Mouse (Mus musculus): ENCODE results near the gene Snx10. TPM values are rescaled to one million over a fixed set of nuclear protein-coding genes. Genes with fewer than 3 reads are reported as not detected.
A peak's percentile ranks its signal among the peaks of the same experiment; 100 is the strongest.

Gene Snx10
- polyA plus RNA-seq, 1 experiment from 2014 or later, result 43.8 TPM

DNA sequence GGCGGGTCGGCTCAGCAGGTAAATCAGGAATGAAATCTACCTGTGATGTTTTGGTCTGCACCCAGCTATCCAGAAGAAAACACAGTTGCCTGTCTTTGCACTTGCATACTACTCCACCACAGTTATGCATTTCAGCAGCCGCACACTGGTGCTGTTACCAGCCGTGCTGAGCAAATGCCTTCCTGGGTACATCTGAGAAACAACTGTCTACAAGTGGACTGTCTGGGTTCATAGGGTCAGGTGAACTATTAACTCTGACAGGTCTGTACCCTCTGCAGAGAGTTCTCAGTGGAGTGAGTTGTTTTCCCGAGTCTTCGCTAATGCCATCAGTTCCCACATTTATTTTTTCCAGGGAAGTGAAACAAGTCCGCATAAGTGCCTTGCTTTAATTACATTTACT is 17.7 kb downstream of the Snx10 start:
- no peaks in the 10 kb centered on the region for H3K27me3 ChIP-seq
- H3K27ac ChIP-seq, result no peak overlapping the region
- peaks cover 23% of the 10 kb centered on the region for H3K4me1 ChIP-seq
- H3K36me3 ChIP-seq (ENCODE audit: poor library complexity, severe bottlenecking), result peaks cover 12% of the 10 kb centered on the region
- ATAC-seq, result no peak
- H3K9ac ChIP-seq, result no peak overlapping the region
- no peaks in the 10 kb centered on the region; the same call in 1 of the 2 replicates for H3K9me3 ChIP-seq (replicated peaks)
- WGBS, result 89% methylated on average over 7 of the region's 7 CpGs
- no peak overlapping the region for H3K4me3 ChIP-seq
- no peak overlapping the region for H3K4me2 ChIP-seq

GRCm38 (mm10) chr6:51542147-51542546 is 18.4 kb downstream of the Snx10 start:
- WGBS, result 82% methylated on average over 4 of the region's 4 CpGs
- ATAC-seq, result no peak
- no peak overlapping the region for H3K4me3 ChIP-seq
- no peak overlapping the region for H3K4me2 ChIP-seq
- H3K4me1 ChIP-seq, result peaks cover 23% of the 10 kb centered on the region
- peaks cover 8% of the 10 kb centered on the region for H3K36me3 ChIP-seq (ENCODE audit: poor library complexity, severe bottlenecking)
- no peaks in the 10 kb centered on the region for H3K27me3 ChIP-seq
- H3K9ac ChIP-seq, result no peak overlapping the region
- H3K9me3 ChIP-seq (replicated peaks), result no peaks in the 10 kb centered on the region; the same call in 1 of the 2 replicates
- no peak overlapping the region for H3K27ac ChIP-seq

DNA sequence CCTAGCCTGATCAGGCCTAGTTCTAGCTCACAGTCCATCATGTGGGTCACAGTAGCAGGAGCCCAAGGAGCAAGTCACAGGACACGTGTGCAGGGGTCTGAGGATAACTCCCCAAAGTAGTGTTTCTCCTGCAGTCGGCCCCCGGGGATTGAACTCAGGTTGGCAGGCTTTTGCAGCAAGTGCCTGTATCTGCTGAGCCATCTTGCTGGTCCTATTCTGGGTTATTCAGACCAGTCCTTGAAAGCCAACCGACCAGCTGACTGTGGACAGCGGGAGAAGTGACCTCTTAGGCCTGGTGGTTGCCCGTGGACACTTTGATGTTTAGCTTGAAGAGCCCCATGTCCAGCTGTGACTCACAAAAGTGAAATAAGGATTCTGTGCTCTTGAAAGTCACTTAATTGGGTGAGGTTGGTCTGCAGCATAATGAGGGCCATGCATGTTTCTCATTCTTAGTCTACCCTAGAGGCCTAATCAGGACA is 20.0 kb downstream of the Snx10 start:
- H3K9ac ChIP-seq, result no peak overlapping the region
- H3K4me3 ChIP-seq, result no peak overlapping the region
- 0 out of 2 replicates have a peak overlapping the region, but pooled peaks have one; percentile 6 for H3K4me2 ChIP-seq
- WGBS, result 29% methylated on average over 6 of the region's 6 CpGs
- H3K9me3 ChIP-seq (replicated peaks), result no peaks in the 10 kb centered on the region; the same call in 1 of the 2 replicates
- H3K4me1 ChIP-seq, result peaks cover 23% of the 10 kb centered on the region
- H3K27ac ChIP-seq, result no peak overlapping the region
- no peak for ATAC-seq
- peaks cover 8% of the 10 kb centered on the region for H3K36me3 ChIP-seq (ENCODE audit: poor library complexity, severe bottlenecking)
- H3K27me3 ChIP-seq, result no peaks in the 10 kb centered on the region

GRCm38 (mm10) chr6:51544118-51544681 is 20.5 kb downstream of the Snx10 start:
- no peak overlapping the region for H3K9ac ChIP-seq
- no peak overlapping the region for H3K4me3 ChIP-seq
- no peak for ATAC-seq
- H3K27ac ChIP-seq, result peak overlapping the region; percentile 10; the same call in 1 of the 2 replicates
- peaks cover 23% of the 10 kb centered on the region for H3K4me1 ChIP-seq
- no peaks in the 10 kb centered on the region; the same call in 1 of the 2 replicates for H3K9me3 ChIP-seq (replicated peaks)
- H3K36me3 ChIP-seq (ENCODE audit: poor library complexity, severe bottlenecking), result peaks cover 6% of the 10 kb centered on the region
- WGBS, result 18% methylated on average over 7 of the region's 7 CpGs
- peak overlapping the region; percentile 6; the same call in 1 of the 2 replicates for H3K4me2 ChIP-seq
- H3K27me3 ChIP-seq, result no peaks in the 10 kb centered on the region

- Histone ChIP-seq H3K4me3 (no peak overlapping the region), H3K9ac (no peak overlapping the region), H3K27me3 (no peaks in the 10 kb centered on the region), H3K36me3 (ENCODE audit: poor library complexity, severe bottlenecking) (no peaks in the 10 kb centered on the region), H3K9me3 (replicated peaks) (no peaks in the 10 kb centered on the region), H3K4me1 (peaks cover 23% of the 10 kb centered on the region), H3K27ac (no peak overlapping the region), H3K4me2 (no peak overlapping the region)
- 69% methylated on average over 11 of the region's 11 CpGs for WGBS
- no peak for ATAC-seq
Measured at GRCm38 (mm10) chr6:51545219-51545859, 21.6 kb downstream of the Snx10 start.

DNA sequence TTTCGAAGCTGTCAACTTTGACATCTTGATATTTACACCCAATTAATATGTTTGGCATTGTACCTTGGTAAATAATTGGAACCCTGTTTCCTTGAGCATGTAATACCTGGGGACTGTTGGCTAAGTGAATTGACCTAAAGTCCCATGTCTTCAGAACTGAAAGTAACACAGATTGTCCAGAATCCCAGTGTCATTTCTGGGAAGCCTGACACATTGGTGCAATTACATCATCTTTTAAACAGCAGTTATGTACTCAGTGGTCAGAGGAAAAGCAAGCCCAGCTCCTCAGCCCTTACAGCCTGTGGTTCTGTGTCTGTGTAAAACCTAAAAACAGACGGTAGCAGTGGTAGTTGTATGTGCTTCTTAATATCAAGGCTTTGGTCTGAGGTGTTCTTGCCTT is 22.4 kb downstream of the Snx10 start:
- no peak overlapping the region for H3K9ac ChIP-seq
- H3K9me3 ChIP-seq (replicated peaks), result no peaks in the 10 kb centered on the region
- no peak overlapping the region for H3K4me3 ChIP-seq
- ATAC-seq, result no peak
- no peaks in the 10 kb centered on the region for H3K36me3 ChIP-seq (ENCODE audit: poor library complexity, severe bottlenecking)
- peaks cover 23% of the 10 kb centered on the region for H3K4me1 ChIP-seq
- H3K4me2 ChIP-seq, result no peak overlapping the region
- 95% methylated on average over 2 of the region's 2 CpGs for WGBS
- no peaks in the 10 kb centered on the region for H3K27me3 ChIP-seq
- no peak overlapping the region for H3K27ac ChIP-seq

GRCm38 (mm10) chr6:51548757-51549156 is 25.1 kb downstream of the Snx10 start:
- ATAC-seq, result no peak
- WGBS, result 79% methylated on average over 5 of the region's 5 CpGs

GRCm38 (mm10) chr6:51551267-51551802 is 27.6 kb downstream of the Snx10 start:
- Histone ChIP-seq H3K4me2 (no peak overlapping the region), H3K27me3 (no peaks in the 10 kb centered on the region), H3K27ac (no peak overlapping the region), H3K4me3 (no peak overlapping the region), H3K4me1 (no peaks in the 10 kb centered on the region), H3K36me3 (ENCODE audit: poor library complexity, severe bottlenecking) (peaks cover 6% of the 10 kb centered on the region; the same call in 1 of the 2 replicates), H3K9me3 (replicated peaks) (0 out of 2 replicates have a peak, but pooled peaks cover 3% of the 10 kb centered on the region), H3K9ac (no peak overlapping the region)
- ATAC-seq, result no peak
- 95% methylated on average over 10 of the region's 10 CpGs for WGBS

More at GRCm38 (mm10) chr6:51548757-51549156, 25.1 kb downstream of the Snx10 start:
- Histone ChIP-seq H3K9me3 (replicated peaks) (no peaks in the 10 kb centered on the region), H3K4me2 (no peak overlapping the region), H3K27me3 (no peaks in the 10 kb centered on the region), H3K36me3 (ENCODE audit: poor library complexity, severe bottlenecking) (peaks cover 6% of the 10 kb centered on the region; the same call in 1 of the 2 replicates), H3K27ac (no peak overlapping the region), H3K9ac (no peak overlapping the region), H3K4me3 (no peak overlapping the region), H3K4me1 (peaks cover 16% of the 10 kb centered on the region)

DNA sequence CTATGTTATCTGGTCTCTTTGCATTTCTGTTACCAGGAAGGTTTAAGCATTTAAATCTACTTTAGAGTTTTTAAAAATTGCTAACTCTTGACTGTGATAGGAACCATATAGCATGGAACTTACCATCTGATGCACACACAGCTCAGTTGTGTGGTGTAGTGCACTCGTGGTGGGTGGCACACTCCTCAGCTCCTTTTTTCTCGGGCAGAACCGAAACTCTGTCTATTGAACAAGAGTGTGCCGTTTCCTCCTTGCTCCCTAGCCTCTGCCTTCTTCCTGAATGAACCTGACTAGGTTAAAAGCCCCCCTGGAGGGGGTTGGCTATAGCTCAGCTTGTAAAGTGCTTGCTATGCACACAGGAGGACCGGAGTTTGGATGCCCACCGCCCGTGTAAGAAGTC is 32.9 kb downstream of the Snx10 start:
- Histone ChIP-seq H3K27ac (no peak overlapping the region), H3K27me3 (no peaks in the 10 kb centered on the region), H3K36me3 (ENCODE audit: poor library complexity, severe bottlenecking) (peaks cover 3% of the 10 kb centered on the region; the same call in 1 of the 2 replicates), H3K4me2 (no peak overlapping the region), H3K9me3 (replicated peaks) (0 out of 2 replicates have a peak, but pooled peaks cover 3% of the 10 kb centered on the region), H3K4me3 (no peak overlapping the region), H3K4me1 (no peaks in the 10 kb centered on the region), H3K9ac (no peak overlapping the region)
- 93% methylated on average over 7 of the region's 7 CpGs for WGBS
- no peak for ATAC-seq

DNA sequence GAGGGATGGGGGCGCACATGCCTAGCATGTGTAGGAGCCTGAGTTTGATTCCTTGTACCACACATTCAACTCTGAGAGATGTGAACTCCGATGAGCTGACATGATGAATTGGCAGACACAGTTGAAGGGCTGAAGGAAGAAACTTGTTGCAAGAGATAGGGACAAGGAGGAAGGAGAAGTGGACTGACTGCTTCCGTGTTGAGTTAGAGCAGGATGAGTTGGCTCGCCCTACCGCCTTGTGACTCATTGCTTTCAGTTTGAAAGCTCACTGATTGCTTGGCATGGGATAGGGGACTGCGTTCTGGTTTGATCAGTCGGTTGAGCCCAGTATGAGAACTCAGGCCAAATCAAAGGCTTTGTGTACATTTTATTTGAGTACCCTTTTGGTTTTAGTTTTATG is 34.6 kb downstream of the Snx10 start:
- Histone ChIP-seq H3K9me3 (replicated peaks) (0 out of 2 replicates have a peak, but pooled peaks cover 3% of the 10 kb centered on the region), H3K27me3 (no peaks in the 10 kb centered on the region), H3K36me3 (ENCODE audit: poor library complexity, severe bottlenecking) (peaks cover 3% of the 10 kb centered on the region; the same call in 1 of the 2 replicates), H3K27ac (no peak overlapping the region), H3K9ac (no peak overlapping the region), H3K4me3 (no peak overlapping the region), H3K4me2 (no peak overlapping the region), H3K4me1 (no peaks in the 10 kb centered on the region)
- ATAC-seq, result no peak
- 96% methylated on average over 7 of the region's 7 CpGs for WGBS

DNA sequence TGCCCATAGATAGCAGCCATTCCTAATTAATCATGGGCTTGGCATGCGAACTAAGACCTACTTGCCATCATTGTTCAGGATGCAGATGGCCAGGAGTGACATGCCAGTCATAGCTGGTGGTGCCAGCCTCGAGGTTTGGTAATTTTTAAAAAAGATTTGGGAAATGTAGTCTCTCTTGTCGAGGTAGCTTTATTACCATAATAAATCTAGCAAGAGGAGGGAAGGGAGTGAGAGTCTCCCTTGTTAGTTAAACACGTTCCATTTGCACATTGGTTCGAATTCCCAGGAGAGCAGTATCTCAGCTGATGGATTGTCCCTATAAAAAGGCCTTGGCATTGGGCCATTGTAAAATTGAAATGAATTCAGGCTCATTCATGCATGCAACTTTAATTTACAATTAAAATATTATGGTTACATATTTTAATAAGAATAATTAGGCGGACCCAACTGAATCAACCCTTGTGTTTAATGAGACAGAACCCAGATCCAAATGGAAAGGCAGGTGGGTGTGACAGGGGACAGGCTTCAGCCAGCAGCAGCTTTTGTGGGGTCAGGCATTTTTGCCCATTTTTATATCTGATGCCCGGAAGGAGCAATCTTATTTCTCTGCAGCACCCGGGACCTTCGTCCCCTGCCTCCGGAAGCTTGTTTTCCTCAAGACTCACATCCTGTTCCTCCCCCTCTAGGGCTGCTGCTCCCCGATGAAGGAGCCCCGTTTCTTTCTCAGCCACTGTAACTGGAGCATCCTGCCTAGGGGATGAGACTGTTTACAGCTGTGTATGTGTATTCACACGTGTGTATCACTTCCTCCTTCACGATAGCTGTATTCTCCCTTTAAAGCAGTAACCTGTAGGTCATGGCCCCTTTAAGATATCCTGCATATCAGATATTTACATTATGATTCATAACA is 43.3 kb downstream of the Snx10 start:
- H3K4me1 ChIP-seq, result peaks cover 7% of the 10 kb centered on the region
- WGBS, result 67% methylated on average over 14 of the region's 14 CpGs
- peak; percentile 45; the same call in 1 of the 2 replicates for ATAC-seq
- H3K9ac ChIP-seq, result no peak overlapping the region
- H3K27me3 ChIP-seq, result no peaks in the 10 kb centered on the region
- H3K4me2 ChIP-seq, result no peak overlapping the region
- peaks cover 7% of the 10 kb centered on the region; the same call in 1 of the 2 replicates for H3K36me3 ChIP-seq (ENCODE audit: poor library complexity, severe bottlenecking)
- peak overlapping the region; percentile 49; the same call in 1 of the 2 replicates for H3K27ac ChIP-seq
- no peaks in the 10 kb centered on the region for H3K9me3 ChIP-seq (replicated peaks)
- H3K4me3 ChIP-seq, result no peak overlapping the region
